Mouse (Mus musculus) thymus, adult 2 months (tissue): ENCODE data around the gene Apba2.

Experiments
- CTCF ChIP-seq: fragments of 200-500 bp; IDR thresholded peaks from 2 replicates; pipeline ENCODE4 v1.5.1; 2012; ENCODE audit warnings: mild to moderate bottlenecking, control low read depth, low read length, moderate library complexity, borderline replicate concordance; ENCODE audit not compliant: control insufficient read depth, poor library complexity, insufficient read depth; ENCODE audit errors: extremely low read depth
- POLR2A ChIP-seq: fragments of 200-500 bp; IDR thresholded peaks from 2 replicates; pipeline ENCODE4 v1.6.1; 2012; ENCODE audit warnings: mild to moderate bottlenecking, low read length, control low read depth, moderate library complexity; ENCODE audit not compliant: control insufficient read depth, poor library complexity, insufficient read depth; ENCODE audit errors: extremely low read depth

- TF ChIP-seq CTCF: no peak
- TF ChIP-seq POLR2A: no peak
Observed at GRCm38 (mm10) chr7:64725967-64726695, 224.6 kb downstream of the Apba2 start.
